Mouse (Mus musculus) v-Abl transformed pro-B cells (cell line): ENCODE results near the gene Gpr19.

Experiments used
- in situ Hi-C, 2 experiments: fragments of 400-800 bp; cut with MboI; formaldehyde crosslinking; loops; one replicate each; pipeline ENCODE4 v1.15.1; 2025; ENCODE audit not compliant: unreplicated experiment in 2 of 2

Gpr19 gene

DNA sequence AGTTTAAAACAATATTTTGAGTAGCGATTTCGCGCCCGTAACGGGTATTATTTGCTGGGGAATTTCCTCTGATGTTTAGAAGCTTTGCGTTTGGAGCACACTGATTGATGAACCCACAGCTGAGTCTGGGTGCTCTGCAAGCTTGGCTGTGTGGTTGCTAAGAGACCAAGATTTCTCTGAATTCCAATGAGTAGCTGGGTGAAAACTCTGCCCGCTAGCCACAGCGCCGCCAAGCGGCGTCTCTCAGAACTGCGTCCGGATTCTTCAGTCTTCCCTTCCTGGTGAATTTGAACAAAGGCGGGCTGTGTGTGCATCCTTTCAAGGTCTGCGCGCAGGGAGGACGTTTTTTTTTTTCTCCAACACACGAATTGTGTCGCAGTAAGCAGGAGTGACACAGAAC, 35.2 kb downstream of the Gpr19 start:
- in situ Hi-C loops: loop anchor here (5.0 kb wide), 2 partner anchors 201 to 206 kb away; no protein-coding TSS in a partner anchor

DNA sequence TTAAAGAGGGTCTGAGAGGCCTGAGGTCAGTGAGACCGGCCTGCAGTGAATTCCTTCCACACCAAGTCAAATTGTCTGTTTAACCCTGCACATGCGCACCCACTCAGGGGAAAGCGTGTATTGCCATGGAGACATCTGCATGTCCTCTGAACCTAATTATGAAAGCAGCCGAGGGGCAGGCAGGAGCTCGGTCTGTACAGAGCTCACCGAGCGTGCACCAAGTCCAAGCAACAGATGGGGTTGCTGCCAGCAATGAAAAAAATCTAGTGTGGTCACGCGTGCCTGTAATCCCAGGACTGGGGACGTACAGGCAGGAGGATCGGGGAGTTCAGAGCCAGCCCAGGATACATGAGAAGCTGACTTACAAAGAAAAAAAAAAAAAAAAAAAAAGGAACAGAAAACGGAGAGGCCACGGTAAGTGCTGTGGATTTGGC, 35.7 kb downstream of the Gpr19 start:
- in situ Hi-C loops: loop anchor here (5.0 kb wide), 2 partner anchors 200 to 205 kb away; no protein-coding TSS in a partner anchor

DNA sequence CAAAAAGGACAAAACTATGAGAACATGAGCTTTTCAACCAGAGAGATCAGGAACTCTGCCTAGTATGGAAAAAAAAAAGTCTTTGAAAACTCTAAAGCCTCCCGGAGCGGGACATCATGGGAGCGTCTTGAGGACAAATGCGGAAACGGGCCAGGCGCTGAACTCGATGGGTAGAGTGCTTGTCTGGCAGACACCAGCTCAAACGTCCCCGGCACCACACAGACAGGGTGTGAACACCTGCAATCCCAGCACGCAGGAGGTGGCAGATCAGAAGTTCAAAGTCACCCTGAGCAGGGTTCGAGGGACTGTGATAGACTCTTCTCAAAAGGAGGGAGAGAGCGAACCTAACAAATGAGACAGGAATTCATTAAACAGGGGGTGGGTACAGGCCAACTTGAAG, 37.0 kb downstream of the Gpr19 start:
- in situ Hi-C loops: loop anchor here (5.0 kb wide), 2 partner anchors 199 to 204 kb away; no protein-coding TSS in a partner anchor

GRCm38 (mm10) chr6:134860275-134860674, 38.1 kb downstream of the Gpr19 start:
- in situ Hi-C loops: loop anchor here (5.0 kb wide), 2 partner anchors 198 to 203 kb away; no protein-coding TSS in a partner anchor

- in situ Hi-C loops: no loop called here
Observed at GRCm38 (mm10) chr6:134859021-134859420, 39.4 kb downstream of the Gpr19 start.

GRCm38 (mm10) chr6:134855926-134856325, 42.5 kb downstream of the Gpr19 start:
- in situ Hi-C loops: no loop called here

DNA sequence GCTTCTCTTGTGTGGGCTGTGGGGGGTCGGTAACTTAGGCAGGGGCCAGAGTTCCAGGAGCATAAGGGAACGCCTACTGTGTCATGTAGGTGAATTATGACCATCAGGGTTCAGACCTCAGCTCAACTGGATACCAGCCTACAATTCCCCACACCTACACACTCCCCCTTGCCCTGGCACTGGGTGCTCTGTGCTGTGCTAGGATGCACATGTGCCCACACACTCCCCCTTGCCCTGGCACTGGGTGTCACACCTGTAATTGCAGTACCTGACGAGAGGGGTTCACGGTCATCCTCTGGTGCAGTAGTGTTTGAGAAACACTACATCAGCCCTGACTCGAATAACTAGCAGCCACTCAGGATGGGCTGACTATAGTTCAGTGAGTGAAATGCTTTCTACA, 43.6 kb downstream of the Gpr19 start:
- in situ Hi-C loops: no loop called here

DNA sequence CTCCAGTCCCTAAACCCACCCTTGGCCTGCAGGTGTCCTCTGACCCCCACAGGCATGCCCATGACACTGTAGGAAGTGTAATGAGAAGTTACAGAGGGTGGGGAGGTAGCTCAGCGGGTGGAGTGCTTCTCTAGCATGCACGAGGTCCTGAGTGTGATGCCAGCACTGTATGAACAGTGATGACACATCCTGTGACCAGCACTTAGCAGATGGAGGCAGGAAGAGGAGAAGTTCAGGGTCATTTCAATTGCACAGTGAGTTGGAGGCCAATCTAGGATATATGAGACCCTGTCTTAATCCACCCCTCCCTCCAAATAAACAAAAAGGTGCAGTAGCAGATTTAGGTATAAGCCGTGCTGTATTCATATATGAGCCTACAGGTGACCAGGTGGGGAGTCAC, 48.4 kb downstream of the Gpr19 start:
- in situ Hi-C loops: loop anchor here in 1 of 2 experiments (25.0 kb wide), 1 partner anchor 813 kb away; the partner anchor contains the start of gene Etv6

GRCm38 (mm10) chr6:134849461-134849860, 48.9 kb downstream of the Gpr19 start:
- in situ Hi-C loops: loop anchor here in 1 of 2 experiments (25.0 kb wide), 1 partner anchor 812 kb away; the partner anchor contains the start of gene Etv6

DNA sequence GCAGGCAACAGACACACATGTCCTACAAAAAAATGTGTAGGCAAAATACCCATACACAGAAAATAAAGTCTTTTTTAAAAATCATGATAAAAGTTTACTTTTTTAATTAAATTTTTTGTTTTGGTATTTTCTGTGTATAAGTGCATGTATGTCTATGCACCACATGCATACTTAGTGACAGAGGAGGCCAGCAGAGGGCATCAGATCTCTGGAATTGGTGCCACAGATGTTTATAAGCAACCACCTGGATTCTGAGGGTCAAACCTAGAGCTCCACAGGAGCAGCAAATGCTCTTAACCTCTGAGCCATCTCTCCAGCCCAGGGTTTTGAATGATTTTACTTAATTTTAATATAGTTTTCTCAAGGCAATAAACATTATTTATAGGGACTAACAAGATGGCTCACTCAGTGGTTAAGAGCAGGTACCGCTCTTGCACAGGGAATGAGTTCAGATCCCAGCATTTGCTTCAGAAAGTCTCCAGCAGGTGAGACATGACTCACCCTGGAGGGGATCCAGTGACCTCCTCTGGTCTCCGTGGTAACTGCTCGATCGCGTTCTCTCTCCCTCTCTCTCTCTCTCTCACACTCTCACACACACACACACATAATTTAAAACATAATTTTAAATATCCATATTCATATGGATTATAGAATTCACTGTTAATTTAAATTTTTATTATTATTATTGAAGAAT, 50.0 kb downstream of the Gpr19 start:
- in situ Hi-C loops: loop anchor here in 1 of 2 experiments (25.0 kb wide), 1 partner anchor 811 kb away; the partner anchor contains the start of gene Etv6

DNA sequence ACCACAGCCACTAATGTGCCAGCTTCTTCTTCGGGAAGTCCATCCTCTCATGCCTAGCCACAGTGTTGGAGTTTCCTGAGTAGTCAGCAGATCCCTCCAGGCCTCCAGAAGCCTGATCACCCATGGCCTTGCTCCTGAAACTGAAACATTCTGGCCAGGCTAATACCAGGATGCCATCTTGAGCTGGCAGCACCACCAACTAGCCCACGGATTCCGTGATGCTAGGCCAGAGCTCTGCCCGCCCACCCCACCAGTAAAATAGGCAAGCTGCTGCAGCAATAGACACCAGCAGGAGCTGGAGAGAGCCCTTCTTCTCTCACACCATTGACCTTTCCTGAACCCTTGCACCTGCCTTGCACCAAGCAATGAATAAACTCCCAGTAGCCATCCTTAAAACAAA, 50.8 kb downstream of the Gpr19 start:
- in situ Hi-C loops: loop anchor here in 1 of 2 experiments (25.0 kb wide), 1 partner anchor 810 kb away; the partner anchor contains the start of gene Etv6

DNA sequence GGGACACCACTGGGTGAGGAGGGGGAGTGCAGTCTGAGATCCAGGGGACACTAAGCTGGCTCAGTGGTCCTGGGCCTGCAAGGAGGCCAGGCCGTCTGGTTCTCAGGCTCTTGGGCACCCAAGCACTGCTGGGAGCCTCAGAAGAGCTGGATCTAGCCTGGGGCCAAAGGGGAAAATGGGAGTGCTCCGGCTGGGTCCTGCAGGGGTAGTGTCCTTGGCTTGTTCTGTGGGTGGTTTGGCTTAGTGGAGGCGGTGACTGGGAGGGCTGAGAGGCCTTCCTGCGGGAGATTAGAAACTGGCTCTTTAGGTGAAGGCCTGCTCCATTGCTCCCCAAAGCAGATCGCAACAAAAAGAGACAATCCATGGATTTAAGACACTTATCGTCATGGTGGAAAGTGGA, 52.1 kb downstream of the Gpr19 start:
- in situ Hi-C loops: loop anchor here in 1 of 2 experiments (25.0 kb wide), 1 partner anchor 809 kb away; the partner anchor contains the start of gene Etv6

GRCm38 (mm10) chr6:134845726-134846125, 52.7 kb downstream of the Gpr19 start:
- in situ Hi-C loops: loop anchor here in 1 of 2 experiments (25.0 kb wide), 1 partner anchor 808 kb away; the partner anchor contains the start of gene Etv6

GRCm38 (mm10) chr6:134840346-134840745, 58.0 kb downstream of the Gpr19 start:
- in situ Hi-C loops: loop anchor here in 1 of 2 experiments (25.0 kb wide), 1 partner anchor 803 kb away; the partner anchor contains the start of gene Etv6

DNA sequence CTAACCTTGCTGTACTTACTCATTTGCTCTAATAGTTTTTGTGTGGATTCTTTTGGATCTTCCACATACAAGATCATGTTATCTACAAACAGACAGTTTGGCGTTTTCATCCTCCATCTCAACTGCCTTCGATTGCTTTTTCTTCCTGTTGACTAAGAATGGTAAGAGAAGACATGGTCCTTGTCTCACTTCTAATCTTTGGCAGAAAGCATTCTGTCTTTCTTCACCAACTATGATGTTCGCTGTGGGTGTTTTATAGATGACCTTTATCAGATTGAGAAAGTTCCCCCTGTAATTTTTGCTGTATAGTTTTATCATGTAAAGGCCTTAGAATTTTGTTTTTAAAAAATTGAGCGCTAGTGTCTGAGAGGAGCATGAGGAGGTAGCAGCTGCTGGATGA, 60.3 kb downstream of the Gpr19 start:
- in situ Hi-C loops: loop anchor here in 1 of 2 experiments (25.0 kb wide), 1 partner anchor 801 kb away; the partner anchor contains the start of gene Etv6

GRCm38 (mm10) chr6:134834585-134835251, 63.7 kb downstream of the Gpr19 start:
- in situ Hi-C loops: loop anchor here in 1 of 2 experiments (25.0 kb wide), 1 partner anchor 797 kb away; the partner anchor contains the start of gene Etv6

GRCm38 (mm10) chr6:134830776-134831175, 67.6 kb downstream of the Gpr19 start:
- in situ Hi-C loops: loop anchor here in 1 of 2 experiments (25.0 kb wide), 1 partner anchor 793 kb away; the partner anchor contains the start of gene Etv6

- in situ Hi-C loops: loop anchor here (5.0 to 25.0 kb wide), 2 partner anchors 168 to 793 kb away; partner anchors contain the start of gene Etv6 (in 1 of the 2)
Observed at GRCm38 (mm10) chr6:134829786-134830700, 68.3 kb downstream of the Gpr19 start, which contains the start of gene Crebl2. TSS of gene Crebl2 (plus strand) at chr6:134830154.

- in situ Hi-C loops: no loop called here
Observed at GRCm38 (mm10) chr6:134822844-134823243, 75.5 kb downstream of the Gpr19 start.

DNA sequence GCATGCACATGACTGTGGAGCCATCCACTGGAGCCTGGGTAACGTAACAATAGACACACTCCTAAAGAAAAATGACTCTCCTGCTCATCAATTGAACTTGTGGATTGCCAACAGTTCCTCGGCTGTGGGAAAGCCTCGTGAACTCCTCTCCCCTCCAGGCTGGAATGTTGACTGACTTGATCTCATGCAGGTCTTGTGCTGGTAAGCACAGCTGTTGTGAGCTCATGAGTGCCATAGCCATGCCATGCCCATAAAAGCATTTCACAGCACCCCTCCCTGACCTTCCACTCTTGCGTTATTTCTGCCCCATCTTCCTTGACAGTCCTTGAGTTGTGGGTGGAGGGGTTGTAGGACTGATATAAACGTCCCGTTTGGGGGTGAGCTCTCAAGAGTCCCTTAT, 78.0 kb downstream of the Gpr19 start:
- in situ Hi-C loops: no loop called here
